Mouse (Mus musculus): Measurements from ENCODE around the gene Ctnnbl1. TPM values are rescaled to one million over a fixed set of nuclear protein-coding genes. Genes with fewer than 3 reads are reported as not detected.

Gene Ctnnbl1
- total and polyA plus RNA-seq, 3 experiments, result 46.0 to 57.2 (median 48.6) TPM

DNA sequence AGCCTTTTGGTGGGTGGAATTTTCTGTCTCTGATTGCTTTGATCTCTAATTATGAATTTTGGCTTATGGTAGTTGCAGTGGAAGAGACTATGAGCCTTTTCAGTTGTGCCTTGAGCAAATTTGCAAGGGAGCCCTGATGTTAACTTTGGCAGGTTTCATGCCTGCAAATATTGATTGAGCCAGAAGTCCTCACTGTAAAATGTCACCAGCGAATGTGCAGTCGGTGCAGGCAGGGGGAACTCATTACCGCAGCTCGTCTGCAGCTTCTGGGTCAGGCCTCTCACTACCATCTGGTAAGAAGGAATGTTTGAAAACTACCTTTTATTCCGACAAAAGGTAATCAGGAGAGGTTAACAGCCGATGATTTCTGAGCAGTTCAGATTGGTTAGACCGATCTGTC lies 29.4 kb downstream of the Ctnnbl1 start:
- Histone ChIP-seq H3K4me2 (ENCODE audit: insufficient read depth, low read depth, poor library complexity, severe bottlenecking) (no peak overlapping the region), H3K27ac (ENCODE audit: insufficient read depth, low read depth) (no peak overlapping the region), H3K79me2 (replicated peaks; ENCODE audit: control insufficient read depth, extremely low read depth, insufficient read depth, poor library complexity, severe bottlenecking) (peaks cover 2% of the 10 kb centered on the region; the same call in 1 of the 2 replicates), H3K4me3 (replicated peaks in 1 of 3; ENCODE audit: low read depth in 2 of 3, low read length in 2 of 3, poor library complexity in 1 of 3) (no peak overlapping the region), H3K27me3 (replicated peaks) (no peaks in the 10 kb centered on the region), H3K9ac (ENCODE audit: insufficient read depth, low read depth) (no peak overlapping the region), H3K9me3 (replicated peaks; ENCODE audit: low read length) (no peaks in the 10 kb centered on the region), H3K4me1 (ENCODE audit: control insufficient read depth in 1 of 2, insufficient read depth in 2 of 2) (peaks cover 0 to 8% of the 10 kb centered on the region in 2 experiments; a peak in 2 of 4 replicates), H3K36me3 (replicated peaks in 1 of 2; ENCODE audit: control insufficient read depth in 1 of 2, insufficient read depth in 1 of 2, low read length in 1 of 2) (peaks cover 0 to 21% of the 10 kb centered on the region in 2 experiments)
- in situ Hi-C loops (cut with MboI; ENCODE audit: low pct_ligation_motif_present, low pct_unique_long_range_greater_than_20kb, low sequenced_read_pairs) (no loop called here), dilution Hi-C loops (cut with MboI; ENCODE audit: extremely low pct_ligation_motif_present, extremely low pct_unique_long_range_greater_than_20kb, low sequenced_read_pairs) (no loop called here)
- TF ChIP-seq CHD1 (IDR thresholded peaks at IDR 0.05; ENCODE audit: low read depth, low read length) (no peak), MEF2A (IDR thresholded peaks at IDR 0.05; ENCODE audit: borderline replicate concordance, low read depth, low read length) (no peak), BHLHE40 (IDR thresholded peaks at IDR 0.05; ENCODE audit: low read depth, low read length) (no peak), ZMIZ1 (IDR thresholded peaks at IDR 0.05; ENCODE audit: low read depth, low read length) (no peak), RAD21 (IDR thresholded peaks at IDR 0.05; ENCODE audit: low read depth, low read length) (no peak), CHD2 (IDR thresholded peaks at IDR 0.05; ENCODE audit: low read length) (no peak), MAZ (IDR thresholded peaks at IDR 0.05; ENCODE audit: low read depth, low read length) (no peak), ZC3H11A (IDR thresholded peaks at IDR 0.05; ENCODE audit: low read depth, low read length) (no peak), CTCF (conservative IDR thresholded peaks at IDR 0.05 in 1 of 2, IDR thresholded peaks at IDR 0.05 in 1 of 2; ENCODE audit: low read depth in 2 of 2, low read length in 2 of 2) (no peak), IRF4 (IDR thresholded peaks at IDR 0.05; ENCODE audit: low read depth, low read length) (no peak), SMC3 (IDR thresholded peaks at IDR 0.05; ENCODE audit: low read depth, low read length) (no peak), RCOR1 (conservative IDR thresholded peaks at IDR 0.05; ENCODE audit: low read depth, low read length) (no peak), NRF1 (IDR thresholded peaks at IDR 0.05; ENCODE audit: low read depth, low read length) (no peak), SIN3A (IDR thresholded peaks at IDR 0.05; ENCODE audit: low read length) (no peak), E2F4 (IDR thresholded peaks at IDR 0.05; ENCODE audit: insufficient replicate concordance, low read depth, low read length) (no peak)
- DNase-seq (ENCODE audit: extremely low read depth), result no peak

GRCm38 (mm10) chr2:157768682-157769429 lies 31.7 kb downstream of the Ctnnbl1 start:
- H3K9ac ChIP-seq (ENCODE audit: insufficient read depth, low read depth), result no peak overlapping the region
- H3K4me3 ChIP-seq (replicated peaks in 1 of 3; ENCODE audit: low read depth in 2 of 3, low read length in 2 of 3, poor library complexity in 1 of 3), result no peak overlapping the region
- H3K4me1 ChIP-seq (ENCODE audit: control insufficient read depth in 1 of 2, insufficient read depth in 2 of 2), result peaks cover 0 to 8% of the 10 kb centered on the region in 2 experiments; a peak in 2 of 4 replicates
- dilution Hi-C loops (cut with MboI; ENCODE audit: extremely low pct_ligation_motif_present, extremely low pct_unique_long_range_greater_than_20kb, low sequenced_read_pairs), result no loop called here
- DNase-seq (ENCODE audit: extremely low read depth), result no peak
- in situ Hi-C loops (cut with MboI; ENCODE audit: low pct_ligation_motif_present, low pct_unique_long_range_greater_than_20kb, low sequenced_read_pairs), result no loop called here
- H3K27ac ChIP-seq (ENCODE audit: insufficient read depth, low read depth), result no peak overlapping the region
- H3K4me2 ChIP-seq (ENCODE audit: insufficient read depth, low read depth, poor library complexity, severe bottlenecking), result no peak overlapping the region
- H3K27me3 ChIP-seq (replicated peaks), result no peaks in the 10 kb centered on the region
- peaks cover 2% of the 10 kb centered on the region; the same call in 1 of the 2 replicates for H3K79me2 ChIP-seq (replicated peaks; ENCODE audit: control insufficient read depth, extremely low read depth, insufficient read depth, poor library complexity, severe bottlenecking)
- peaks cover 0 to 29% of the 10 kb centered on the region in 2 experiments for H3K36me3 ChIP-seq (replicated peaks in 1 of 2; ENCODE audit: control insufficient read depth in 1 of 2, insufficient read depth in 1 of 2, low read length in 1 of 2)
- no peaks in the 10 kb centered on the region for H3K9me3 ChIP-seq (replicated peaks; ENCODE audit: low read length)
- no peak for TF ChIP-seq E2F4 (IDR thresholded peaks at IDR 0.05; ENCODE audit: insufficient replicate concordance, low read depth, low read length)
- no peak for TF ChIP-seq JUND (conservative IDR thresholded peaks at IDR 0.05; ENCODE audit: low read depth, low read length)
- no peak for TF ChIP-seq MAFK (IDR thresholded peaks at IDR 0.05; ENCODE audit: insufficient replicate concordance, low read length)
- TF ChIP-seq SIN3A (IDR thresholded peaks at IDR 0.05; ENCODE audit: low read length), result no peak
- TF ChIP-seq MAX (IDR thresholded peaks at IDR 0.05; ENCODE audit: low read length), result no peak
- no peak for TF ChIP-seq USF1 (IDR thresholded peaks at IDR 0.05; ENCODE audit: low read depth, low read length)
- TF ChIP-seq USF2 (conservative IDR thresholded peaks at IDR 0.05; ENCODE audit: low read depth, low read length), result no peak
- no peak for TF ChIP-seq CHD2 (IDR thresholded peaks at IDR 0.05; ENCODE audit: low read length)
- TF ChIP-seq ELF1 (IDR thresholded peaks at IDR 0.05; ENCODE audit: low read depth, low read length), result no peak
- TF ChIP-seq MYC (IDR thresholded peaks at IDR 0.05; ENCODE audit: low read depth, low read length), result no peak
- no peak for TF ChIP-seq CTCF (conservative IDR thresholded peaks at IDR 0.05 in 1 of 2, IDR thresholded peaks at IDR 0.05 in 1 of 2; ENCODE audit: low read depth in 2 of 2, low read length in 2 of 2)
- no peak for TF ChIP-seq JUN (IDR thresholded peaks at IDR 0.05; ENCODE audit: insufficient read depth, low read depth, low read length)
- no peak for TF ChIP-seq RAD21 (IDR thresholded peaks at IDR 0.05; ENCODE audit: low read depth, low read length)
- TF ChIP-seq BHLHE40 (IDR thresholded peaks at IDR 0.05; ENCODE audit: low read depth, low read length), result no peak
- TF ChIP-seq KAT2A (IDR thresholded peaks at IDR 0.05; ENCODE audit: insufficient replicate concordance, low read length), result no peak
- TF ChIP-seq MXI1 (IDR thresholded peaks at IDR 0.05; ENCODE audit: low read depth, low read length), result no peak
- no peak for TF ChIP-seq POLR2AphosphoS2 (IDR thresholded peaks at IDR 0.05; ENCODE audit: low read depth, low read length)
- TF ChIP-seq UBTF (IDR thresholded peaks at IDR 0.05; ENCODE audit: low read depth, low read length), result no peak
